Mouse (Mus musculus) mesoderm, embryonic 11.5 days (tissue): Measurements from ENCODE around the gene Gm9046.
"Not testable (repeated sequence)": the region's sequence is repeated elsewhere in the genome, so short reads cannot be mapped to it uniquely, and the experiment has no call there.

ENCODE experiments used
- DNase-seq: peaks from one replicate; pipeline ENCODE4 v3.0.0-alpha.2; 2012; ENCODE audit warnings: low read depth, low spot score

The Gm9046 gene

GRCm38 (mm10) chr10:118343155-118343554 lies at the start of gene Gm9046:
Gm9046 (minus strand) TSS chr10:118343255.
- DNase-seq = not testable (repeated sequence)

- DNase-seq = peak; percentile 87
Measured at GRCm38 (mm10) chr10:118370443-118370842, 27.4 kb upstream of the Gm9046 start.

GRCm38 (mm10) chr10:118369518-118369917 lies 26.5 kb upstream of the Gm9046 start:
- DNase-seq = no peak

- DNase-seq = not testable (repeated sequence)
Measured at GRCm38 (mm10) chr10:118354005-118354404, 10.9 kb upstream of the Gm9046 start, which contains the start of gene Gm9049. Gm9049 (minus strand) TSS chr10:118354105.

GRCm38 (mm10) chr10:118348579-118348978 lies 5.5 kb upstream of the Gm9046 start, which contains the start of gene Gm9048:
Gm9048 (minus strand) TSS chr10:118348679.
- DNase-seq = not testable (repeated sequence)

- DNase-seq = not testable (repeated sequence)
Measured at GRCm38 (mm10) chr10:118337731-118338130, 5.3 kb downstream of the Gm9046 start, which contains the start of gene Gm9045. Gm9045 (minus strand) TSS chr10:118337831.

- DNase-seq = not testable (repeated sequence)
Measured at GRCm38 (mm10) chr10:118332308-118332707, 10.7 kb downstream of the Gm9046 start, which contains the start of gene Gm9044. Gm9044 (minus strand) TSS chr10:118332408.

GRCm38 (mm10) chr10:118326869-118327268 lies 16.2 kb downstream of the Gm9046 start, which contains the start of gene Gm9040:
Gm9040 (minus strand) TSS chr10:118326969.
- not testable (repeated sequence) for DNase-seq

GRCm38 (mm10) chr10:118319024-118319423 lies 24.0 kb downstream of the Gm9046 start:
- DNase-seq = no peak

- DNase-seq = not testable (repeated sequence)
Measured at GRCm38 (mm10) chr10:118302133-118302532, 40.9 kb downstream of the Gm9046 start.

GRCm38 (mm10) chr10:118294938-118295337 lies 48.1 kb downstream of the Gm9046 start, which contains the start of gene Iltifb:
Iltifb (minus strand) TSS chr10:118295038.
- no peak for DNase-seq
